Mouse (Mus musculus) megakaryocyte, embryonic 14.5 days (primary cell): ENCODE results near the gene Cad.
"Not testable (repeated sequence)": the region's sequence is repeated elsewhere in the genome, so short reads cannot be mapped to it uniquely, and the experiment has no call there.

Source experiments
- FLI1 ChIP-seq: IDR thresholded peaks from 2 replicates; pipeline ENCODE4 v1.6.1; 2012; ENCODE audit warnings: low read length, inconsistent platforms, mixed read lengths
- GATA1 ChIP-seq: IDR thresholded peaks from 3 replicates; pipeline ENCODE4 v1.6.1; 2012; ENCODE audit warnings: mixed read lengths, low read length, inconsistent platforms, borderline replicate concordance

DNA sequence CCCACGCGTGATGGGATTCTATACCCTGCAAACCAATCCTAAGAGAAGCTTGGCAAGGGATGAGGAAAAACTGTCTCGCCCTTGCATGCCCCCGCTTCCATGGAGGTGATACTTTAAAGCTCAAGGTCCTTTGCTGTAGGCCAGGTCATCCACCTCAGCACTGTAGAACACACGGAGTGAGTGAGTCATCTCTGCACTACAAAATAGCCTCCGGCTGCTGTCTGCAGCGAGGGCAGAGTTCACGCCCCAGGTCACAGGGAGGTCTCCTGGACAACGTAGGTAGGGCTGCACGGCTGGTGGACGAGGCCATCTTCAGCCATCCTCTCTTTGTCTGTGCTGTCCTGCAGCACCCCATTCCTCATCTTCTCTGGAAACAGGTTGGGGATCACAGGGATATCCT, 18.0 kb upstream of the Cad start:
- not testable (repeated sequence) for TF ChIP-seq FLI1, GATA1
